Mouse (Mus musculus) liver, postnatal 0 days (tissue): ENCODE results near the gene Lmna. TPM values are rescaled to one million over a fixed set of nuclear protein-coding genes. Genes with fewer than 3 reads are reported as not detected.
A peak's percentile ranks its signal among the peaks of the same experiment; 100 is the strongest.

Experiments
- ATAC-seq: fragments of 200-750 bp; cut with Nextera tagmentation; 2 replicates; pipeline ENCODE4 v1.8.0; 2017; ENCODE audit warnings: mild to moderate bottlenecking, moderate library complexity
- DNase-seq: peaks from one replicate; pipeline ENCODE4 v3.0.0-alpha.2; 2016
- H3K27ac ChIP-seq: fragments of 300-500 bp; sonication (generic); 2 replicates; pipeline ENCODE4 v1.5.1; 2014; ENCODE audit warnings: antibody characterized with exemption, moderate library complexity, mild to moderate bottlenecking, low read depth
- H3K27me3 ChIP-seq: fragments of 300-500 bp; sonication (generic); 2 replicates; pipeline ENCODE4 v1.6.1; 2014; ENCODE audit warnings: low read length, control low read depth, mixed read lengths; ENCODE audit not compliant: insufficient read depth
- H3K36me3 ChIP-seq: fragments of 300-500 bp; sonication (generic); replicated peaks from 2 replicates; pipeline ENCODE4 v1.6.1; 2014; ENCODE audit warnings: mild to moderate bottlenecking, control low read depth, low read length, moderate library complexity, mixed read lengths; ENCODE audit not compliant: insufficient read depth
- H3K4me1 ChIP-seq: fragments of 300-500 bp; sonication (generic); 2 replicates; pipeline ENCODE4 v1.6.1; 2014; ENCODE audit warnings: antibody characterized with exemption, mild to moderate bottlenecking, control low read depth; ENCODE audit not compliant: insufficient read depth
- H3K4me2 ChIP-seq: fragments of 300-500 bp; sonication (generic); 2 replicates; pipeline ENCODE4 v1.6.1; 2014; ENCODE audit warnings: low read depth, mild to moderate bottlenecking, low read length, moderate library complexity, mixed read lengths
- H3K4me3 ChIP-seq: fragments of 300-500 bp; sonication (generic); 2 replicates; pipeline ENCODE4 v1.5.1; 2014; ENCODE audit warnings: low read depth, low read length
- H3K9ac ChIP-seq: fragments of 300-500 bp; sonication (generic); replicated peaks from 2 replicates; pipeline ENCODE4 v1.6.1; 2014; ENCODE audit warnings: mild to moderate bottlenecking, moderate library complexity
- H3K9me3 ChIP-seq: fragments of 300-500 bp; sonication (generic); 2 replicates; pipeline ENCODE4 v1.6.1; 2016; ENCODE audit warnings: mild to moderate bottlenecking, control low read depth, low read length, mixed read lengths
- CTCF ChIP-seq: sonication (generic); IDR thresholded peaks from 2 replicates; pipeline ENCODE4 v1.5.1; 2016; ENCODE audit warnings: antibody characterized with exemption, low read depth
- EP300 ChIP-seq: IDR thresholded peaks from 2 replicates; pipeline ENCODE4 v1.6.1; 2016; ENCODE audit warnings: antibody characterized with exemption, low read depth, mild to moderate bottlenecking
- WGBS: fragments of 180-500 bp; shearing (Covaris S2); extraction: QIAGEN DNeasy Blood & Tissue Kit; methylation state at CpG from one replicate; pipeline ENCODE4 v1.1.7; 2014; ENCODE audit not compliant: insufficient replicate concordance; 5-methylcytosine and 5-hydroxymethylcytosine counted together
- polyA plus RNA-seq: library from polyadenylated mRNA; unstranded; fragments of >200 nt; fragmentation: Nextera tagmentation; extraction: Ambion mirVana; gene quantifications from 2 replicates; pipeline ENCODE4 v1.2.1, GENCODE M21; 2015

Gene Lmna
- polyA plus RNA-seq, 1 experiment from 2014 or later = 73.4 TPM

DNA sequence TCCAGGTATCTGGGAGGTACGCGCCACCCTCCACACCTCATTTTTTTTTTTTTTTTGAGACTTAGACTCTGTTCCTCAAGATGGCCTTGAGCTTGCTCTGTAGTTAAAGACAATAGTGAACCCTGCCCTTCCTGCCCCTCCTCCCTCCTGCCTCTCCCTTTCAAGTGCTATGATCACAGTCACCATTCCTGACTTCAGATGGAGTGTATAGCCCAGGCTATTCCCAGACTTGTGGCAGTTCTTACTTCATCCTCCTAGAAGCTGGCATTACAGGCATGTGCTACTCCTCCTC, 5.3 kb upstream of the Lmna start:
- ATAC-seq (no peak), DNase-seq (no peak)
- Histone ChIP-seq H3K27ac (no peak overlapping the region), H3K27me3 (no peaks in the 10 kb centered on the region), H3K4me2 (no peak overlapping the region), H3K36me3 (no peaks in the 10 kb centered on the region), H3K9me3 (no peaks in the 10 kb centered on the region), H3K4me3 (no peak overlapping the region), H3K4me1 (peaks cover 32% of the 10 kb centered on the region), H3K9ac (no peak overlapping the region)
- WGBS = 85% methylated on average over 2 of the region's 2 CpGs
- TF ChIP-seq EP300 (no peak), CTCF (no peak)

DNA sequence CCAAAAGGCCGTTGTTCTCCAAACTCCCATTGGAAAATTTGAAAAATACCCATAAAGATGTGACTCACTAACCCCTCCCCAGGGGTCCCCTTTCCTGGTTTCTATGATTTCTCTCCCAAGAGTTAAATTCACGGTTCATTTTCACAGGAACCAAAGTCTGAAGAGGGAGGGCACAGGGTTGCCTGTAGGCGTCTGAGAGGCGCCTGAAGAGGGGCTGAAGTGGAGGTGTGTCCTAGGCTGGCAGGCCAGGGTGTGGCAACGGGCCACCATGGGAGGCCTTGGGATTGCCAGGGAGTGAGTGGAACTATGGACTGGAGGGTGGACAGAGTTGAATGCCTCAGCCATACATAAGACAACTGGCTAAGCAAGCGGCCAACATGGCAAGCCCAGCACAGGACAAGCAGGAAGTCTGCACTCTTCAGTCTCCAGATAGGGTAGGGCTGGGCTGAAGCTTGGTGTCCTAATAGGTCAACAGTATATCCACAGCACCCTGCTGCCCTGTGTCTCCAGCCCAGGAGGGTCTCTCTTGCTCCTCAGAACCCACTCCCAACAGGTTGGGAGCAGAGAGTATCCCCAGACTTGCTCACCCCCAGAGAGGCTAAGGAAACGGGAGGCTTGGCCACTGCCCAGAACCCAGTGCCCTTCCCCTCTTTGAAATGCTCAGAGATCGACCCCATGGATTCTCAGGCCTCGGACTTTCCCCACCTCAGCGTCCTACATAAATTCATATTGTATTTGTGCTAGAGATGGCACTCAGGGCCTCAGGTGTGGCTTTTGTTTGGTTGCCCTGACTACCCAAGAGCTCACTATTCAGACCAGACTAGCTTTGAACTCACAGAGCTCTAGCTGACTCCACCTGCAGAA, 4.7 kb upstream of the Lmna start:
- no peak overlapping the region for H3K27ac ChIP-seq
- H3K4me1 ChIP-seq = peaks cover 38% of the 10 kb centered on the region
- TF ChIP-seq CTCF (no peak), EP300 (no peak)
- DNase-seq (no peak), ATAC-seq (no peak)
- no peaks in the 10 kb centered on the region for H3K36me3 ChIP-seq
- no peaks in the 10 kb centered on the region for H3K9me3 ChIP-seq
- no peak overlapping the region for H3K9ac ChIP-seq
- no peaks in the 10 kb centered on the region for H3K27me3 ChIP-seq
- WGBS = 59% methylated on average over 10 of the region's 10 CpGs
- H3K4me2 ChIP-seq = no peak overlapping the region
- H3K4me3 ChIP-seq = no peak overlapping the region

DNA sequence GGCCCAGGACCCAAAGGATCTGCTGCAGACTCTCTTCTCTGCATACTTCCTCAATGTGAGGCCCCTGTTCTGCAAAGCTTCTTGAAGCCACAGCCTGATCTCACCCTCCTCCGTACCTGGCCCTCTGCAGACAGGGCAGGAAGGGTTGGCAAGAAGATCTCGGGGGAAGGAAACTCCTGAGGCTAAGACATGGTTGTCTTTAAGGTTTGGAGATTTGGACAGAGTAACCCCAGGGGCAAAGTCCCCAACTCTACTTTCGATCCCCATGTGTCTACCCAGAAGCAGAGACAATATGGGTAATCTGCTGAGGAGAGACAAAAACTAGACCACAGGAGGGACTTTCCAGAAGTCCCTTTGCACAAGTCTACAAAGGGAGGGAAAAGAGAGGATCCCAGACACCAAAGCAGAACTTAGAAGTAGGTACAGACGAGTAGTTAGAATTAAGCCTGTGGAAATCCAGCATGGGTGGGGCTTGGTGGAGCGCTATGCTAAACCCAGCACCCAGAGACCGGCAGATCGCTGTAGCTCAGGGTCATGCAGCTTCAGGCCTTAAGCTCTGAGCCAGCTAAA, 3.9 kb upstream of the Lmna start:
- no peaks in the 10 kb centered on the region for H3K9me3 ChIP-seq
- no peak for TF ChIP-seq CTCF
- TF ChIP-seq EP300 = no peak
- H3K27me3 ChIP-seq = no peaks in the 10 kb centered on the region
- no peaks in the 10 kb centered on the region for H3K36me3 ChIP-seq
- WGBS = 40% methylated on average over 7 of the region's 7 CpGs
- ATAC-seq (no peak), DNase-seq (no peak)
- no peak overlapping the region for H3K4me2 ChIP-seq
- H3K4me3 ChIP-seq = no peak overlapping the region
- H3K4me1 ChIP-seq = peaks cover 42% of the 10 kb centered on the region
- 0 out of 2 replicates have a peak overlapping the region, but pooled peaks have one; percentile 11 for H3K27ac ChIP-seq
- H3K9ac ChIP-seq = no peak overlapping the region

DNA sequence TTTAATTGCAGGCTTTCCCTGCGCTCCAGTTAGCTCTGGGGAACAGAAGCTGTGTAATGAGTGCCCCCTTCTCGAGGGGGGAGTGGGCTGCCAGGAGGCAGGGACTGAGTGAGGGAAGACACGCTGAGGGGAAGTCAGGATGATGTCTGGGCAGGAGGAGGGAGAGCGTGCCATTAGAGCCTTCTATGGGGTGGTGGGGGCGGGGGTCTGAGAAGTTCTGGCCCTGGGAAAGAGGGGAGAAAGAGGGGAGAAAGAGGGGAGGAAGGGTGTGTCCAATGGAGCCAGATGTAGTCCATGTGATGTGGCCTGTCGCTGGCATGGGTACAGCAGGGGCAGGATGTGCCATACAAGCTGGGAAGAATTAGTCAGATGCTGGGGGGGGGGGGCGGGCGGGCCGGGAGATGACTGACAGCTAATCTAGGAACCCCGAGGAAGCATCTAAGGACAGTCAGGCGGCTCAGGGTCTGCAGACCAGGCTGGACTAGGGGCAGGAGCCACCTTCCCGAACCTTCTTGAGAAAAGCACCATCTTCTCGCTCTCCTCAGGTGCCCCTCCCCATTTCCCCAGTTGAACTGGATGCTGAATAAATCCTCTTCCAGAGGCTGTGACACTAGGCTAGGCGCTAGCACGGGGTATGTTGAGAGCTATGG, 3.3 kb upstream of the Lmna start:
- Histone ChIP-seq H3K36me3 (no peaks in the 10 kb centered on the region), H3K27me3 (no peaks in the 10 kb centered on the region), H3K9ac (no peak overlapping the region), H3K27ac (no peak overlapping the region), H3K4me1 (peaks cover 42% of the 10 kb centered on the region), H3K4me3 (no peak overlapping the region), H3K9me3 (no peaks in the 10 kb centered on the region), H3K4me2 (no peak overlapping the region)
- TF ChIP-seq EP300 (no peak), CTCF (no peak)
- 28% methylated on average over 13 of the region's 15 CpGs for WGBS
- ATAC-seq = no peak
- no peak for DNase-seq

GRCm38 (mm10) chr3:88512141-88512895, 2.6 kb upstream of the Lmna start:
- Histone ChIP-seq H3K4me2 (no peak overlapping the region), H3K27ac (no peak overlapping the region), H3K4me3 (no peak overlapping the region), H3K9me3 (no peaks in the 10 kb centered on the region), H3K36me3 (no peaks in the 10 kb centered on the region), H3K27me3 (no peaks in the 10 kb centered on the region), H3K4me1 (peaks cover 42% of the 10 kb centered on the region), H3K9ac (no peak overlapping the region)
- DNase-seq (no peak), ATAC-seq (no peak)
- TF ChIP-seq EP300 = no peak
- TF ChIP-seq CTCF = no peak
- WGBS = 49% methylated on average over 6 of the region's 6 CpGs

DNA sequence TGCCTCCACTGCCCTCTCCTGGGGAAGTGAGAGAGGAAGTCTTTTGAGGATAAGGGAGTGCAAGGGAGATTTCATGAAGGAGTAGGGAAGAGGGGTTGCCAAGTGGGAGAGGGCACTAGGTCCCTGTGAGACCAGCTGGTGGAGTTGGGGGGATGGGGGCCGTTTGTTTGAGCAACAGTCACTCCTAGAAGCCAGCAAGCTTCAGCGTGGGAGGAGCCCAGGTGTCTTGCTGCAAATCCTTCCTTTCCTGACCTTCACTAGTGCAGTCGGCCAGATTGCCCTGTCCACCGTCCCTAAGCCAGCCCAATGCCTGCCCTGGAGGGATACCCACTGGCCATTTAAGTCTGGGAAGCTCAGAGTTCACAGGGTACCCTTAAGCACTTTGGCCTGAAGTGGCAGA, 1.8 kb upstream of the Lmna start:
- no peak overlapping the region for H3K27ac ChIP-seq
- ATAC-seq (no peak), DNase-seq (no peak)
- 42% methylated on average over 4 of the region's 4 CpGs for WGBS
- no peak overlapping the region for H3K4me3 ChIP-seq
- no peaks in the 10 kb centered on the region for H3K9me3 ChIP-seq
- no peaks in the 10 kb centered on the region for H3K27me3 ChIP-seq
- no peaks in the 10 kb centered on the region for H3K36me3 ChIP-seq
- TF ChIP-seq EP300 (no peak), CTCF (no peak)
- no peak overlapping the region for H3K4me2 ChIP-seq
- peaks cover 42% of the 10 kb centered on the region for H3K4me1 ChIP-seq
- H3K9ac ChIP-seq = no peak overlapping the region
